Mouse (Mus musculus) stomach, embryonic 14.5 days (tissue): ENCODE measurements around the gene Olfr1449. TPM values are rescaled to one million over a fixed set of nuclear protein-coding genes. Genes with fewer than 3 reads are reported as not detected.
"Not testable (repeated sequence)": the region's sequence is repeated elsewhere in the genome, so short reads cannot be mapped to it uniquely, and the experiment has no call there.

Experiments
- ATAC-seq: fragments of 200-750 bp; cut with Nextera tagmentation; 2 replicates; pipeline ENCODE4 v1.8.0; 2017; ENCODE audit warnings: low read depth, moderate TSS enrichment; ENCODE audit not compliant: insufficient number of reproducible peaks, insufficient read depth, low FRiP score
- H3K27ac ChIP-seq: fragments of 300-500 bp; sonication (generic); 2 replicates; pipeline ENCODE4 v1.5.1; 2014; ENCODE audit warnings: mild to moderate bottlenecking, low read length, moderate library complexity, mixed read lengths
- H3K27me3 ChIP-seq: fragments of 300-500 bp; sonication (generic); 2 replicates; pipeline ENCODE4 v1.6.1; 2014; ENCODE audit warnings: low read length, control low read depth, mixed read lengths; ENCODE audit not compliant: control insufficient read depth, insufficient read depth
- H3K36me3 ChIP-seq: fragments of 300-500 bp; sonication (generic); 2 replicates; pipeline ENCODE4 v1.6.1; 2014; ENCODE audit warnings: mild to moderate bottlenecking, control low read depth, low read length, moderate library complexity, mixed read lengths; ENCODE audit not compliant: control insufficient read depth, insufficient read depth
- H3K4me1 ChIP-seq: fragments of 300-500 bp; sonication (generic); 2 replicates; pipeline ENCODE4 v1.6.1; 2014; ENCODE audit warnings: low read length, control low read depth, mixed read lengths; ENCODE audit not compliant: control insufficient read depth, insufficient read depth
- H3K4me2 ChIP-seq: fragments of 300-500 bp; sonication (generic); replicated peaks from 2 replicates; pipeline ENCODE4 v1.6.1; 2014; ENCODE audit warnings: low read depth, low read length, control low read depth
- H3K4me3 ChIP-seq: fragments of 300-500 bp; sonication (generic); 2 replicates; pipeline ENCODE4 v1.5.1; 2014; ENCODE audit warnings: low read depth, low read length, control low read depth
- H3K9ac ChIP-seq: fragments of 300-500 bp; sonication (generic); replicated peaks from 2 replicates; pipeline ENCODE4 v1.6.1; 2014; ENCODE audit warnings: low read depth, mild to moderate bottlenecking, control low read depth, low read length, moderate library complexity, mixed read lengths
- H3K9me3 ChIP-seq: fragments of 300-500 bp; sonication (generic); 2 replicates; pipeline ENCODE4 v1.6.1; 2016; ENCODE audit warnings: low read depth, low read length, control low read depth; ENCODE audit not compliant: control insufficient read depth
- WGBS: fragments of 180-500 bp; shearing (Covaris S2); extraction: QIAGEN DNeasy Blood & Tissue Kit; methylation state at CpG from one replicate; pipeline ENCODE4 v1.1.7; 2014; 5-methylcytosine and 5-hydroxymethylcytosine counted together
- polyA plus RNA-seq: library from polyadenylated mRNA; unstranded; fragments of >200 nt; fragmentation: Nextera tagmentation; extraction: Ambion mirVana; gene quantifications from 2 replicates; pipeline ENCODE4 v1.2.1, GENCODE M21; 2014

Olfr1449 gene
- not detected in 2 replicates for polyA plus RNA-seq

GRCm38 (mm10) chr19:12930540-12930939 is at the start of gene Olfr1449:
Gene Olfr1449 (plus strand): TSS chr19:12930840.
- no peak for ATAC-seq
- H3K4me3 ChIP-seq, result no peak within 1 kb of the TSS
- H3K36me3 ChIP-seq, result no peaks in the 10 kb centered on the region

GRCm38 (mm10) chr19:12883555-12883954 is 47.1 kb upstream of the Olfr1449 start, which contains the start of gene Olfr1445:
Gene Olfr1445 (plus strand): TSS chr19:12883855.
- no peak within 1 kb of the TSS for H3K4me2 ChIP-seq
- H3K36me3 ChIP-seq, result no peaks in the 10 kb centered on the region
- WGBS, result 78% methylated on average over 2 of the region's 2 CpGs
- ATAC-seq, result no peak
- no peaks in the 10 kb centered on the region for H3K4me1 ChIP-seq
- no peaks in the 10 kb centered on the region for H3K27me3 ChIP-seq
- H3K4me3 ChIP-seq, result no peak within 1 kb of the TSS
- H3K27ac ChIP-seq, result no peak within 1 kb of the TSS
- no peak within 1 kb of the TSS for H3K9ac ChIP-seq
- no peaks in the 10 kb centered on the region for H3K9me3 ChIP-seq

More at GRCm38 (mm10) chr19:12930540-12930939, at the start of gene Olfr1449:
- no peak within 1 kb of the TSS for H3K4me2 ChIP-seq
- H3K4me1 ChIP-seq, result no peaks in the 10 kb centered on the region
- H3K9ac ChIP-seq, result no peak within 1 kb of the TSS
- no peaks in the 10 kb centered on the region for H3K27me3 ChIP-seq
- H3K9me3 ChIP-seq, result no peaks in the 10 kb centered on the region
- H3K27ac ChIP-seq, result no peak within 1 kb of the TSS

GRCm38 (mm10) chr19:12893424-12893823 is 37.2 kb upstream of the Olfr1449 start, which contains the start of gene Olfr1446:
Gene Olfr1446 (minus strand): TSS chr19:12893524.
- Histone ChIP-seq H3K27me3 (no peaks in the 10 kb centered on the region), H3K9ac (no peak within 1 kb of the TSS), H3K27ac (no peak within 1 kb of the TSS), H3K4me1 (no peaks in the 10 kb centered on the region), H3K4me2 (no peak within 1 kb of the TSS), H3K9me3 (no peaks in the 10 kb centered on the region), H3K4me3 (no peak within 1 kb of the TSS), H3K36me3 (no peaks in the 10 kb centered on the region)
- WGBS, result 83% methylated on average over 1 of the region's 1 CpGs
- no peak for ATAC-seq

- no peak within 1 kb of the TSS for H3K27ac ChIP-seq
- no peaks in the 10 kb centered on the region; the same call in 1 of the 2 replicates for H3K9me3 ChIP-seq
- 93% methylated on average over 1 of the region's 1 CpGs for WGBS
- no peaks in the 10 kb centered on the region for H3K27me3 ChIP-seq
- no peak within 1 kb of the TSS for H3K4me2 ChIP-seq
- ATAC-seq, result no peak
- H3K4me1 ChIP-seq, result no peaks in the 10 kb centered on the region
- H3K9ac ChIP-seq, result no peak within 1 kb of the TSS
- no peak within 1 kb of the TSS for H3K4me3 ChIP-seq
- H3K36me3 ChIP-seq, result no peaks in the 10 kb centered on the region
These were observed 27.0 kb upstream of the Olfr1449 start, which contains the start of gene Olfr1447 for GRCm38 (mm10) chr19:12903643-12904042. Gene Olfr1447 (minus strand): TSS chr19:12903743.

- Histone ChIP-seq H3K9ac (no peak within 1 kb of the TSS), H3K27me3 (no peaks in the 10 kb centered on the region), H3K27ac (no peak within 1 kb of the TSS), H3K36me3 (no peaks in the 10 kb centered on the region), H3K4me2 (no peak within 1 kb of the TSS), H3K4me3 (no peak within 1 kb of the TSS), H3K4me1 (no peaks in the 10 kb centered on the region), H3K9me3 (no peaks in the 10 kb centered on the region)
- WGBS, result 77% methylated on average over 1 of the region's 1 CpGs
- ATAC-seq, result no peak
These were observed 6.3 kb upstream of the Olfr1449 start, which contains the start of gene Olfr1448 for GRCm38 (mm10) chr19:12924319-12924718. Gene Olfr1448 (minus strand): TSS chr19:12924419.

GRCm38 (mm10) chr19:12949958-12950357 is 19.3 kb downstream of the Olfr1449 start, which contains the start of gene Olfr1450:
Gene Olfr1450 (plus strand): TSS chr19:12950258.
- H3K4me1 ChIP-seq, result no peaks in the 10 kb centered on the region
- H3K4me3 ChIP-seq, result no peak within 1 kb of the TSS
- H3K27me3 ChIP-seq, result no peaks in the 10 kb centered on the region
- ATAC-seq, result no peak
- H3K9ac ChIP-seq, result no peak within 1 kb of the TSS
- no peak within 1 kb of the TSS for H3K4me2 ChIP-seq
- H3K9me3 ChIP-seq, result 0 out of 2 replicates have a peak, but pooled peaks cover 4% of the 10 kb centered on the region
- no peak within 1 kb of the TSS for H3K27ac ChIP-seq
- 86% methylated on average over 1 of the region's 1 CpGs for WGBS
- H3K36me3 ChIP-seq, result no peaks in the 10 kb centered on the region

- H3K9ac ChIP-seq, H3K27ac ChIP-seq, H3K36me3 ChIP-seq, ATAC-seq, H3K27me3 ChIP-seq, H3K4me1 ChIP-seq, H3K4me3 ChIP-seq, H3K9me3 ChIP-seq, H3K4me2 ChIP-seq: not testable (repeated sequence)
- WGBS, result 83% methylated on average over 5 of the region's 5 CpGs
These were observed 39.4 kb downstream of the Olfr1449 start for GRCm38 (mm10) chr19:12970082-12970481.
